Mouse (Mus musculus) embryonic stem cell, embryonic (primary cell): ENCODE results near the gene Os9.

Source experiments
- CTCF ChIA-PET, 4 experiments: fragments of 300-600 bp in 2 of 4; fragments of 350-600 bp in 2 of 4; sonication (Branson Sonifier 250); formaldehyde crosslinking; loops; one replicate each; lab custom pipeline; 2022; ENCODE audit warnings: inconsistent platforms in 2 of 4; lab: Charles Lee
- POLR2A ChIA-PET, 4 experiments: fragments of 300-600 bp in 2 of 4; fragments of 350-600 bp in 2 of 4; sonication (Branson Sonifier 250); formaldehyde crosslinking; loops; one replicate each; lab custom pipeline; 2022; ENCODE audit warnings: antibody characterized with exemption in 4 of 4, inconsistent platforms in 1 of 4; lab: Charles Lee

The Os9 gene

GRCm38 (mm10) chr10:127134394-127135035 is 13.6 kb upstream of the Os9 start:
- ChIA-PET CTCF (interaction anchor here in 3 of 4 experiments (0.6 to 1.7 kb wide), 8 partner anchors 10 to 867 kb away, joined by 3 to 9 read pairs (median 3); partner anchors contain the start of gene Os9 (in 2 of the 3)), POLR2A (interaction anchor here in 3 of 4 experiments (0.6 to 2.8 kb wide), 5 partner anchors 26 to 36 kb away, joined by 3 to 8 read pairs (median 3); partner anchors contain the start of gene B4galnt1 (in 1 of the 3))

- ChIA-PET POLR2A (interaction anchor here in 2 of 4 experiments (0.6 to 2.8 kb wide), 12 partner anchors 9 to 227 kb away, joined by 3 to 8 read pairs (median 4); partner anchors contain the start of genes B4galnt1 (in 1 of the 2) and Os9 (in 1 of the 2)), CTCF (interaction anchor here in 3 of 4 experiments (0.6 to 2.4 kb wide), 6 partner anchors 9 to 206 kb away, joined by 3 to 14 read pairs (median 4); no protein-coding TSS in a partner anchor)
Measured at GRCm38 (mm10) chr10:127132469-127132868, 11.5 kb upstream of the Os9 start.

- ChIA-PET POLR2A (interaction anchor here in 3 of 4 experiments (0.5 to 1.5 kb wide), 9 partner anchors 8 to 1127 kb away, joined by 3 to 6 read pairs (median 3); partner anchors contain the start of gene Os9 (in 1 of the 3)), CTCF (interaction anchor here in 3 of 4 experiments (0.6 to 0.9 kb wide), 6 partner anchors 9 to 224 kb away, joined by 3 to 4 read pairs (median 4); partner anchors contain the start of gene Os9 (in 1 of the 3))
Measured at GRCm38 (mm10) chr10:127129431-127129830, 8.5 kb upstream of the Os9 start.

GRCm38 (mm10) chr10:127127711-127128279 is 6.9 kb upstream of the Os9 start:
- POLR2A ChIA-PET = interaction anchor here in 2 of 4 experiments (0.6 to 2.7 kb wide), 5 partner anchors 11 to 258 kb away, joined by 3 to 6 read pairs (median 3); partner anchors contain the start of gene B4galnt1 (in 1 of the 2)
- CTCF ChIA-PET = interaction anchor here in 2 of 4 experiments (0.8 to 1.1 kb wide), 3 partner anchors 17 to 223 kb away, joined by 3 read pairs; no protein-coding TSS in a partner anchor

- POLR2A ChIA-PET = interaction anchor here in 2 of 4 experiments (0.7 to 2.7 kb wide), 3 partner anchors 12 to 97 kb away, joined by 3 to 6 read pairs (median 3); partner anchors contain the start of gene B4galnt1 (in 1 of the 2)
Measured at GRCm38 (mm10) chr10:127126579-127126978, 5.6 kb upstream of the Os9 start.

GRCm38 (mm10) chr10:127125210-127126001 is 4.5 kb upstream of the Os9 start:
- POLR2A ChIA-PET = interaction anchor here in 2 of 4 experiments (0.6 to 2.7 kb wide), 4 partner anchors 16 to 224 kb away, joined by 3 to 6 read pairs (median 3); partner anchors contain the start of gene B4galnt1 (in 1 of the 2)
- CTCF ChIA-PET = interaction anchor here (0.6 to 4.4 kb wide), 11 partner anchors 10 to 388 kb away, joined by 3 to 40 read pairs (median 4); partner anchors contain the start of gene B4galnt1 (in 1 of the 4)

More at GRCm38 (mm10) chr10:127126579-127126978, 5.6 kb upstream of the Os9 start:
- CTCF ChIA-PET = interaction anchor here in 2 of 4 experiments (0.6 to 1.8 kb wide), 4 partner anchors 16 to 212 kb away, joined by 3 to 4 read pairs (median 4); no protein-coding TSS in a partner anchor

- POLR2A ChIA-PET = interaction anchor here in 3 of 4 experiments (0.6 to 1.9 kb wide), 17 partner anchors 8 to 190 kb away, joined by 3 to 7 read pairs (median 3); partner anchors contain the start of genes Mars (in 1 of the 3) and Pip4k2c (in 1 of the 3)
- CTCF ChIA-PET = interaction anchor here (0.6 to 4.4 kb wide), 38 partner anchors 9 to 389 kb away, joined by 3 to 40 read pairs (median 4); partner anchors contain the start of genes B4galnt1 (in 2 of the 4), Agap2 (in 1 of the 4) and Mars (in 1 of the 4)
Measured at GRCm38 (mm10) chr10:127123436-127123805, 2.5 kb upstream of the Os9 start.

GRCm38 (mm10) chr10:127122784-127123435 is 2.0 kb upstream of the Os9 start:
- ChIA-PET POLR2A (interaction anchor here in 3 of 4 experiments (1.0 to 1.9 kb wide), 16 partner anchors 9 to 190 kb away, joined by 3 to 7 read pairs (median 4); partner anchors contain the start of genes Cdk4 (in 1 of the 3) and Pip4k2c (in 1 of the 3)), CTCF (interaction anchor here (0.5 to 4.4 kb wide), 33 partner anchors 8 to 390 kb away, joined by 3 to 40 read pairs (median 4); partner anchors contain the start of genes B4galnt1 (in 2 of the 4) and Agap2 (in 1 of the 4))

GRCm38 (mm10) chr10:127122018-127122417 is 1.1 kb upstream of the Os9 start:
- ChIA-PET CTCF (interaction anchor here in 2 of 4 experiments (0.6 to 4.4 kb wide), 7 partner anchors 49 to 391 kb away, joined by 3 to 40 read pairs (median 3); no protein-coding TSS in a partner anchor), POLR2A (interaction anchor here in 3 of 4 experiments (0.6 to 1.9 kb wide), 11 partner anchors 8 to 170 kb away, joined by 3 to 7 read pairs (median 5); partner anchors contain the start of gene Cdk4 (in 1 of the 3))

GRCm38 (mm10) chr10:127120301-127121065 is 448 bp downstream of the Os9 start:
- POLR2A ChIA-PET = interaction anchor here in 3 of 4 experiments (0.5 to 1.7 kb wide), 49 partner anchors 9 to 602 kb away, joined by 3 to 12 read pairs (median 3); partner anchors contain the start of genes Cdk4 (in 1 of the 3), Ctdsp2 (in 1 of the 3), Mars (in 1 of the 3) and Pip4k2c (in 1 of the 3)
- CTCF ChIA-PET = interaction anchor here in 3 of 4 experiments (0.5 to 1.8 kb wide), 26 partner anchors 9 to 992 kb away, joined by 3 to 10 read pairs (median 4); partner anchors contain the start of genes Agap2 (in 1 of the 3) and B4galnt1 (in 1 of the 3)

- ChIA-PET POLR2A (interaction anchor here in 2 of 4 experiments (1.0 to 1.7 kb wide), 2 partner anchors 16 to 47 kb away, joined by 3 to 4 read pairs; no protein-coding TSS in a partner anchor), CTCF (interaction anchor here in 1 of 4 experiments (1.4 kb wide), 1 partner anchor 45 kb away, joined by 3 read pairs; the partner anchor contains the start of gene B4galnt1)
Measured at GRCm38 (mm10) chr10:127119229-127119628, 1.7 kb downstream of the Os9 start.

GRCm38 (mm10) chr10:127118470-127118869 is 2.5 kb downstream of the Os9 start:
- POLR2A ChIA-PET = interaction anchor here in 2 of 4 experiments (0.6 to 1.7 kb wide), 3 partner anchors 15 to 493 kb away, joined by 3 to 4 read pairs (median 3); no protein-coding TSS in a partner anchor
- CTCF ChIA-PET = interaction anchor here in 2 of 4 experiments (0.6 to 1.4 kb wide), 2 partner anchors 46 to 85 kb away, joined by 3 read pairs; partner anchors contain the start of gene B4galnt1 (in 1 of the 2)

GRCm38 (mm10) chr10:127115068-127115467 is 5.9 kb downstream of the Os9 start:
- ChIA-PET CTCF (interaction anchor here in 3 of 4 experiments (0.6 to 2.5 kb wide), 7 partner anchors 8 to 162 kb away, joined by 3 to 5 read pairs (median 5); no protein-coding TSS in a partner anchor), POLR2A (interaction anchor here in 2 of 4 experiments (0.5 to 0.6 kb wide), 2 partner anchors 223 to 1524 kb away, joined by 3 to 6 read pairs; no protein-coding TSS in a partner anchor)

- CTCF ChIA-PET = interaction anchor here in 2 of 4 experiments (1.0 to 2.5 kb wide), 5 partner anchors 9 to 57 kb away, joined by 3 to 5 read pairs (median 5); no protein-coding TSS in a partner anchor
- POLR2A ChIA-PET = interaction anchor here in 3 of 4 experiments (0.6 to 1.5 kb wide), 8 partner anchors 8 to 1525 kb away, joined by 3 to 6 read pairs (median 3); partner anchors contain the start of gene Cdk4 (in 1 of the 3)
Measured at GRCm38 (mm10) chr10:127114408-127114807, 6.5 kb downstream of the Os9 start.
